Mouse (Mus musculus): ENCODE data around the gene Slc32a1. TPM values are rescaled to one million over a fixed set of nuclear protein-coding genes. Genes with fewer than 3 reads are reported as not detected.

The Slc32a1 gene
- polyA plus RNA-seq, 1 experiment = 0.02 TPM

- WGBS = 5% methylated on average over 4 of the region's 4 CpGs
- peak; percentile 50 for DNase-seq (ENCODE audit: low read depth, low spot score)
Observed at GRCm38 (mm10) chr2:158652985-158653384, 42.4 kb downstream of the Slc32a1 start.

- no peak for DNase-seq (ENCODE audit: low read depth, low spot score)
- WGBS = 66% methylated on average over 9 of the region's 9 CpGs
Observed at GRCm38 (mm10) chr2:158654717-158655116, 44.1 kb downstream of the Slc32a1 start.

- DNase-seq (ENCODE audit: low read depth, low spot score) = no peak
- whole genome bisulfite sequencing = 87% methylated on average over 4 of the region's 4 CpGs
Observed at GRCm38 (mm10) chr2:158655806-158656205, 45.2 kb downstream of the Slc32a1 start.

GRCm38 (mm10) chr2:158658822-158659221 lies 48.3 kb downstream of the Slc32a1 start:
- no peak for DNase-seq (ENCODE audit: low read depth, low spot score)
- 9% methylated on average over 6 of the region's 6 CpGs for WGBS

- DNase-seq (ENCODE audit: low read depth, low spot score) = no peak
- 67% methylated on average over 3 of the region's 3 CpGs for WGBS
Observed at GRCm38 (mm10) chr2:158659346-158659745, 48.8 kb downstream of the Slc32a1 start.

- no peak for DNase-seq (ENCODE audit: low read depth, low spot score)
- 73% methylated on average over 4 of the region's 4 CpGs for WGBS
Observed at GRCm38 (mm10) chr2:158665098-158665497, 54.5 kb downstream of the Slc32a1 start, which contains the start of gene Ppp1r16b. Gene Ppp1r16b, plus strand, starts transcription at chr2:158665398.

Other genes with a start within 250 kb of the Slc32a1 start
- gene Snhg11, start 235.1 kb upstream of the Slc32a1 start, polyA plus RNA-seq (2012; rRNA removed) = 1.1 and 2.7 TPM in 2 replicates
- 12.0 and 21.8 TPM in 2 replicates for gene Ralgapb, start 200.9 kb upstream of the Slc32a1 start, polyA plus RNA-seq (2012; rRNA removed)
- gene Adig, start 108.2 kb upstream of the Slc32a1 start, polyA plus RNA-seq (2012; rRNA removed) = 3.3 and 5.6 TPM in 2 replicates
- not detected in 2 replicates for gene Arhgap40, start 98.0 kb upstream of the Slc32a1 start, polyA plus RNA-seq (2012; rRNA removed)
- 5.8 and 6.0 TPM in 2 replicates for gene Actr5, start 14.1 kb downstream of the Slc32a1 start, polyA plus RNA-seq (2012; rRNA removed)
- 2.7 and 3.5 TPM in 2 replicates for gene Ppp1r16b, start 54.6 kb downstream of the Slc32a1 start, polyA plus RNA-seq (2012; rRNA removed)
- gene Fam83d, start 157.3 kb downstream of the Slc32a1 start, polyA plus RNA-seq (2012; rRNA removed) = 25.6 and 26.4 TPM in 2 replicates
- 15.6 and 18.9 TPM in 2 replicates for gene Dhx35, start 184.0 kb downstream of the Slc32a1 start, polyA plus RNA-seq (2012; rRNA removed)